Mouse (Mus musculus): ENCODE measurements around the gene Gm13178.

Gm13178 gene

GRCm38 (mm10) chr4:144721304-144721703 is at the start of gene Gm13178:
Gm13178 (minus strand) TSS chr4:144721404.
- in situ Hi-C loops (cut with MboI, MseI) = no loop called here

- in situ Hi-C loops (cut with MboI, MseI) = no loop called here
These were observed 44.5 kb upstream of the Gm13178 start for GRCm38 (mm10) chr4:144765722-144766121.

- in situ Hi-C loops (cut with MboI, MseI) = no loop called here
These were observed 27.9 kb upstream of the Gm13178 start for GRCm38 (mm10) chr4:144749139-144749538.

- in situ Hi-C loops (cut with MboI, MseI) = no loop called here
These were observed 1.5 kb downstream of the Gm13178 start for GRCm38 (mm10) chr4:144719691-144720090.

- in situ Hi-C loops (cut with MboI, MseI) = no loop called here
These were observed 2.9 kb downstream of the Gm13178 start for GRCm38 (mm10) chr4:144718288-144718687.

GRCm38 (mm10) chr4:144686268-144686667 is 34.9 kb downstream of the Gm13178 start, which contains the start of gene Gm436:
Gm436 (minus strand) TSS chr4:144686368.
- in situ Hi-C loops (cut with MboI, MseI) = no loop called here
